Mouse (Mus musculus) stomach, postnatal 0 days (tissue): ENCODE data around the gene E330034G19Rik.
A peak's percentile ranks its signal among the peaks of the same experiment; 100 is the strongest.

Experiments used
- CTCF ChIP-seq: IDR thresholded peaks from 2 replicates; pipeline ENCODE4 v1.5.1; 2016; ENCODE audit warnings: antibody characterized with exemption, low read depth, mild to moderate bottlenecking, moderate library complexity
- EP300 ChIP-seq: optimal IDR thresholded peaks from 2 replicates; pipeline ENCODE3; 2016; ENCODE audit warnings: antibody characterized with exemption

DNA sequence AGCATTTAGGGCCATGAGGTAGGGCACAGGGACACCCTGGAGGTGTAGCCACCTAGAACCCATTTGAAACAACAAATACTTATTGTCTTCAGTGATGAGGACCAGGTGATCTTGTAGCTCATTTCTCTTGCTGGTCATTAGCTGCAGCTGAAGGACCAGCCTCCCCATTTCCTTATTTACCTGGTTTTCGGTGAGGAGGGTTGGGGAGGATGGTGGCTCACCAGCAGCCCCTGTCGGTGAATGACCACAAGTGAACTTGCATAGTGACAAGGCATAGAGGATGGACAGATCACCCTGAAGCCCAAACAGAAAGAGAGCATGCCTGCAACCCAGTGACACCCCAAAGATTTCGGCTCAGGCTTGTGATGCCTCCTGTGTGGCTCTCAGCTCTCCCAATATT lies 10.7 kb upstream of the E330034G19Rik start:
- TF ChIP-seq CTCF, result 0 out of 2 replicates have a peak, but pooled peaks have one; percentile 9
- no peak for TF ChIP-seq EP300
